Mouse (Mus musculus) ovary, postnatal 36 days (tissue): ENCODE data around the gene Ubxn10.

Experiments used
- DNase-seq: peaks from one replicate; pipeline ENCODE4 v3.0.0; 2022; ENCODE audit warnings: low spot score, mixed read lengths

Ubxn10 gene

GRCm38 (mm10) chr4:138701111-138701510 lies 35.9 kb downstream of the Ubxn10 start:
- no peak for DNase-seq

GRCm38 (mm10) chr4:138700184-138700982 lies 36.6 kb downstream of the Ubxn10 start:
- DNase-seq = no peak

- DNase-seq = no peak
These were observed 38.7 kb downstream of the Ubxn10 start for GRCm38 (mm10) chr4:138698296-138698695.

GRCm38 (mm10) chr4:138697166-138697860 lies 39.7 kb downstream of the Ubxn10 start:
- no peak for DNase-seq

GRCm38 (mm10) chr4:138696720-138697119 lies 40.2 kb downstream of the Ubxn10 start:
- no peak for DNase-seq

- DNase-seq = no peak
These were observed 43.8 kb downstream of the Ubxn10 start for GRCm38 (mm10) chr4:138693043-138693692.

GRCm38 (mm10) chr4:138691443-138692181 lies 45.4 kb downstream of the Ubxn10 start:
- DNase-seq = no peak

- DNase-seq = no peak
These were observed 46.4 kb downstream of the Ubxn10 start for GRCm38 (mm10) chr4:138690561-138690960.

- DNase-seq = no peak
These were observed 47.9 kb downstream of the Ubxn10 start for GRCm38 (mm10) chr4:138689094-138689512.

GRCm38 (mm10) chr4:138685813-138686212 lies 51.2 kb downstream of the Ubxn10 start:
- DNase-seq = no peak

GRCm38 (mm10) chr4:138682760-138683159 lies 54.2 kb downstream of the Ubxn10 start:
- no peak for DNase-seq

GRCm38 (mm10) chr4:138680124-138680523 lies 56.8 kb downstream of the Ubxn10 start:
- no peak for DNase-seq

GRCm38 (mm10) chr4:138677579-138677978 lies 59.4 kb downstream of the Ubxn10 start:
- no peak for DNase-seq

- DNase-seq = peak; percentile 25
These were observed 60.5 kb downstream of the Ubxn10 start for GRCm38 (mm10) chr4:138676480-138676879.

- DNase-seq = no peak
These were observed 64.8 kb downstream of the Ubxn10 start for GRCm38 (mm10) chr4:138672160-138672559.

GRCm38 (mm10) chr4:138670093-138670889 lies 66.7 kb downstream of the Ubxn10 start:
- no peak for DNase-seq

GRCm38 (mm10) chr4:138666521-138666920 lies 70.4 kb downstream of the Ubxn10 start:
- no peak for DNase-seq

GRCm38 (mm10) chr4:138659936-138660602 lies 76.9 kb downstream of the Ubxn10 start:
- no peak for DNase-seq
